Mouse (Mus musculus) frontal cortex, adult 2 months (tissue): ENCODE results near the gene Cers5. TPM values are rescaled to one million over a fixed set of nuclear protein-coding genes. Genes with fewer than 3 reads are reported as not detected.
"Not testable (repeated sequence)": the region's sequence is repeated elsewhere in the genome, so short reads cannot be mapped to it uniquely, and the experiment has no call there.

Experiments used
- DNase-seq, 2 experiments: peaks; one replicate each; pipeline ENCODE4 v3.0.0; 2022; ENCODE audit warnings: low spot score in 1 of 2; ENCODE audit errors: extremely low spot score in 1 of 2
- polyA plus RNA-seq: library from polyadenylated mRNA; depleted of rRNA; stranded (reverse); fragments of >200 nt; gene quantifications from 2 replicates; pipeline ENCODE4 v1.2.3, GENCODE M21; 2012

The Cers5 gene
- polyA plus RNA-seq, 1 experiment, result 45.7 TPM

DNA sequence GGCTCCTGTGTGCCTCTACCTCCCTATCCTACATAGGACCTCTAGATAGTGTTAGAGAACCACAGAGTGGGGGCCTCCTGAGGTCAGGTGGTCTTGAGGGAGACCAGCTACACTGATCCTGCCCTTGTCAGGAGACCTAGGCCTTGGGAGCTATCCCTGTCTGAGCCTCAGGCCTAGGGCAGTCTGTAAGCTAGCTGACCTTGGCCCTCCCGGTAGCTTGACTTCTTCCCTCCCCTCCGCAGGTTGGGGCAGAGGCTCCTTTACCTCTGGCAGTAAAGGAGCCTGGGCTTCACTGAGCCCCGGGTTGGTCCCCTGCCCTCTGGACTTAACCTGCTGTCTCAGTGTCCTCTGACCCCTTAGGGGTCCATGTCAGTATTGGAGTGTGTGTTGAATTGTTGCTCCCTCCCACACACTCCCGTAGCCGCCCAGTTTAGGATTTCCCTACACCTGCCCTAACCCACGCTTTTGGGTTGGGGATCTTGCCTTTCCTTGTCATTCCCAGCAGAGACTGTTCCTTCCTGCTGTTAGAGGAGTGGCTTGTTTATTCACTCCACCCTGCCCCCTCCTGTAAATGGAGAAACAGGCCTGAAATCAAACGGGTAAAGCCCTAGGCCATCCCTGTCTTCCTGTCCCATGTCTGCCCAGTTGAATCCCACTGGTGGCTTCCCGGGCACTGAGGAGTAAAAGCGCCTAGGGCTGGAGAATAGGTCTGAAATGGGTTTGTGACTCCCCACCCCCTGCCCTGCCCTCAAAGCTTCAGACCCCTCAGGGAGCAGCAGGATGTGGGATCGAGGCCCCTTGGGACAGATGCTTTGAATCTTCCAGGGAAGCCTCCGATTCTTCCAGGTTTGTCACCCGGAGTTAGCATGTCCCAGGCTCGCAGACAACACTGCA lies 59.8 kb downstream of the Cers5 start:
- no peak for DNase-seq

DNA sequence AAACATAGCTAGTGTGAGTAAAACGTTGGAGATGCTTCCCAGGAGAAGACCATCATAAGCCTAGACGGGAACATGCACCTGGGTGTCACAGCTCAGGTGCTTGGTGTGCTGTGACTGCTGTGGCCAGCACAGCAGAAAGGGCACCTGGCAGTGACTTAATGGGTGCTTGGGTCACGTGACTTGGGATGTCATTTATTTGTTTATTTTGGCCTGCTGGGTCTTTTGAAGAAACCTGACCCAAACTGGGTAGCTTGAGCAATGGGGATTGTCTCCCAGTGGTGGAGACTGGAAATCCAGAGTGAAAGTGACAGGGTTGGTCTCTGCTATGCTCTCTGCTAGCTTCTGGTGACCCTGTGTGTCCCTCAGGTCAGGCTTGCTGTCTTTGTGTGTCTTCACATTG lies 61.2 kb downstream of the Cers5 start:
- no peak for DNase-seq

DNA sequence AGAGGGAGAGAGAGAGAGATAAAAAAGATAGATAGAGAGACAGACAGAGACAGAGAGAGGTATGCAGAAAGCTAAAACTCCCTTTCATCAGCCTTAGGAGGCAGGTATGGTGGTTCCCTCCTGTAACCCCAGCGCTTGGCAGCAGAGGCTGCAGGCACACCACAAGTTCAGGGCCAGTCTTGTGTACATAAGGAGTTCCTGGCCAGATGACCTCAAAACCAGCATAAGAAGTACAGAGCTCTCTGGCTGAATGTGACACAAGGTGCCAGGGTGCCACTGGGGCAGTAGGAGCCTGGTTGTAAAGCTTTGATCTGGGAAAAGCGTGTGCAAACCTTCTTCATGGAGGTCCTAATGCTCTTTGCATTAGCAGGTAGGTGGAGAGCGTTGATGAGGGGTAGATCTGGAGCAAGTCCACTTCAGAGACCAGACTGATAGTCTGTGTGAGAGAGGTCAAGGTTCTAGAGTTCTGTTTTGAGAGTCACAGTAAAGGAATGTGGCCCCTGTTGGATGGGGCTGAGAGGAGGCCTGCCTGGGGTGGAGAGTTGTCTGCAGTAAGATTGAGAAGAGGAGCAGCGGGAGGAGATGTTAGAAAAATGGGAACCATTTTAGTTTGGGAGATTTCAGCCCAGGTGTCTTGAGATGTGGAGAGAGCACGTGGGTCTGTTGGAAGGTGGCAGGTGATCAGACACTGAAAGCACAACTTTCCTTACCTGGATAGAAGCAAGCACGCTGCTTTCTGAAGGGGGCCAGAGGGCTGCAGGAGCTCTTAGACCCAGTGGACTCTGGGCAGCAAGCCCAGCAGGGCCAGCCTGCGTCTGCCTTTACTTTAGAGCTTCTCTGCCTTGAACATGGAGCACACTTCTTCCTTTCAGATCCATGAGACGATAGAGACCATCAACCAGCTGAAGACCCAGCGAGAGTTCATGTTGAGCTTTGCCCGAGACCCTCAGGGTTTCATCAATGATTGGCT lies 62.2 kb downstream of the Cers5 start:
- no peak for DNase-seq

DNA sequence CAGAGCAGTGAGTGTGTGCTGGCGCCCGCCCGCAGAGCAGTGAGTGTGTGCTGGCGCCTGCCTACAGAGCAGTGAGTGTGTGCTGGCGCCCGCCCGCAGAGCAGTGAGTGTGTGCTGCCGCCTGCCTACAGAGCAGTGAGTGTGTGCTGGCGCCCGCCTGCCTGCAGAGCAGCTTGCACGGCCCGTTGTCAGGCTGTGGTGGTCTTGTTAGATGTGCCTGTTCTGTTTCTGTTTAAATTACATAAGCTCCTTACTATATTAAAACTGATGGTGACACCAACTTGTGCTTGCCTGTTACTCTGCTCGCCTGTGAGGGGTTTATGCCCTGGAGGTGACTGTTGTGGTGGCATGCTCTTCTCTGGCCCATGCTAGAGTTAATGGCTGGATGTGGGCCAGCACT lies 64.5 kb downstream of the Cers5 start:
- no peak for DNase-seq

DNA sequence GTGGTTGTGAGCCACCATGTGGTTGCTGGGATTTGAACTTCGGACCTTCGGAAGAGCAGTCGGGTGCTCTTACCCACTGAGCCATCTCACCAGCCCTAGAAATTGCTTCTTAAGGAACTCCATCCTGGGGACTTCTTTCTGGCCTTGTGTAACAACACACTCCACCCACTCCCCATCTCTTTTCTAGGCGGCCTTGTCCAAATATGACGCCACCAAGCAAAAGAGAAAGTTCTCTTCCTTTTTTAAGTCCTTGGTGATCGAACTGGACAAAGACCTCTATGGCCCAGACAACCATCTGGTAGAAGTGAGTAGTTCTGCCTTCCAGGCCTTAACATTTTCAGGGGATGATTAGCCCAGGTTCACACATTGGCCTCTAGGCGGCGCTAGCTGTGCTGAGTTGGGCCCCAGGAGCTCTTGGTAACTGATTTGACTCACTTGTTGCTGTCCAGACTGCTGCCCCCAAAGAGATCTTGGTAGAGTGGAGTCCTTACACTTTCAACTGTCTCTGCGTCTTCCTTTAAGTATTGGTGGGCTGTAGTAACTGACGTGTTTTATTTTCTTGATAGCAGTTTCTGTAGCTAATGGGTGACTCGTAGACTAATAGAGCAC lies 67.1 kb downstream of the Cers5 start, which contains the start of gene Gm17349:
Gene Gm17349 (minus strand): TSS at position 51 of the 609 bp plus-strand sequence.
- peak in 1 of 2 experiments; percentile 69 for DNase-seq

DNA sequence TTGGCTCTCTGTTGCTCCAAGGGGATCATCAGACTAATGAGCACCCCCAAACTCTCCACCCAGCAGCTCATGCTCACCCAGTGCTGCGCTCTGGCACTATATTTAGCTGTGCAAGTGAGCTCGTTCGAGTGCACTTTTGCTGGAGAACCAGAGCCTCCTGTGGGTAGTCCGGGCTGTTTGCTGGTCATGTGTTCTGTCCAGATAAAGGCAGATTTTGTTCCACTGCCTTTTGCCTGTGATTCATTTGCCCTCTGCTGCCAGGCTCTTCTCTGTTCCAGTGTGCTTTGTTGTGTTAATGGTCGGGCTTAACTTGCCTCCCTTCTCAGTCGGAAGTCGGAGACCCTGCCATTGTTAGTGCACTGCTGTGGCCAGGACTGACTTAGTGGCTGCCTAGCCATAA lies 67.8 kb downstream of the Cers5 start:
- peak in 1 of 2 experiments; percentile 56 for DNase-seq

DNA sequence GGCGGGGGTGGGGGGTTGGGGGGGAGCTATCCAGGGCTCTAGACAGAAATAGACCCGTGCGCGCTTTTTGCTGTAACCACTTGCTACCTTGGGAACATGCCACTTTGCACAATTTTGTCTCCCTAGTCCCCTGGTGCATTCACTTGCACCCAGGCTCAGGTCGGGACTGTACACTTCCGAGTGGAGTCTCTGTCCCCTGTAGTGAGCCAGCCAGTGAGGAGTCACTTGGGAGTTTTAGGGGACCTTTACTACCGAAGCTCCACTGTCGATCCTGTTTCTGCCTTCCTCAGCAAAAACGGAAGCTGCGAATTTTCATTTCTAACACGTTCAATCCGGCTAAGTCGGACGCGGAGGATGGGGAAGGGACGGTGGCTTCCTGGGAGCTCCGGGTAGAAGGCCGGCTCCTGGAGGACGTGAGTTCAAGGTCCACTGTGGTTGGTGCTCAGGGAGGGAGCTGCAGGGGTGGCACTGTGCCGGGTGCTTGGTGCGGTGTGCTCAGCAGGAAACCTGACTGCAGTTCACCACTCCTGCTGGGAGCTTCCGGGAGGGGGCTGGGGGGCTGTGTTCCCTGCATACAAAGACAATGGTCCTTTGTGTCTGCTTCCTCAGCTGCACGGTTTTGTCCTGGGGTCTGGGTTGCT lies 68.5 kb downstream of the Cers5 start:
- peak in 1 of 2 experiments; percentile 72 for DNase-seq

DNA sequence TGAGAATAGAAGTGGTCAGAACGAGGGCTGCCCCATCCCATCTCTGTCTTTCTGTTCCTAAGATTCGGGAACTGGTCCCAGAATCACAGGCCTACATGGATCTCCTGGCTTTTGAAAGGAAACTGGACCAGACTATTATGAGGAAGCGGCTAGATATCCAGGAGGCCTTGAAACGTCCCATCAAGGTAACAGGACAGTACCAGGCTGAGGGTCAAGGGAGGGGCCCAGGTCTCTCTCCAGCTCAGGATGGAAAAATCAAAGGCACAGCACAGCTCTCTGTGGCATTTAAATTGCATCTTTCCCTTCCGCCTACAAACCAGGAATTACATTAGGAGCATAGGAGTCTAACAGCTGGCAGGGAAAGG lies 69.0 kb downstream of the Cers5 start:
- DNase-seq, result no peak

DNA sequence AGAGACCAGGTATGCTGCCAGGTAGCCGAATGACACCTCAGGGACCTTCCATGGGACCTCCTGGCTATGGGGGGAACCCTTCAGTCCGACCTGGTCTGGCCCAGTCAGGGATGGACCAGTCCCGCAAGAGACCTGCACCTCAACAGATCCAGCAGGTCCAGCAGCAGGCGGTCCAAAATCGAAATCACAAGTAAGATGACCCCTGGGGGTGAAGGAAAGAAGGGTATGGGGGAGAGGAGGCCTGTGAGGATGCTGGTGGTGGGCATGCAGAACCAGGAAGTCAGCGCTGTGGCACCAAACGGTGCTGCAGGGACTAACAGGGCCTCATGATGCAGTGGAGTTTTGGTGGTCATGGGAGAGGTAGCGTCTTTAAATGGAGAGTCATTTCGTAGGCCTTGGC lies 69.6 kb downstream of the Cers5 start:
- DNase-seq, result no peak

DNA sequence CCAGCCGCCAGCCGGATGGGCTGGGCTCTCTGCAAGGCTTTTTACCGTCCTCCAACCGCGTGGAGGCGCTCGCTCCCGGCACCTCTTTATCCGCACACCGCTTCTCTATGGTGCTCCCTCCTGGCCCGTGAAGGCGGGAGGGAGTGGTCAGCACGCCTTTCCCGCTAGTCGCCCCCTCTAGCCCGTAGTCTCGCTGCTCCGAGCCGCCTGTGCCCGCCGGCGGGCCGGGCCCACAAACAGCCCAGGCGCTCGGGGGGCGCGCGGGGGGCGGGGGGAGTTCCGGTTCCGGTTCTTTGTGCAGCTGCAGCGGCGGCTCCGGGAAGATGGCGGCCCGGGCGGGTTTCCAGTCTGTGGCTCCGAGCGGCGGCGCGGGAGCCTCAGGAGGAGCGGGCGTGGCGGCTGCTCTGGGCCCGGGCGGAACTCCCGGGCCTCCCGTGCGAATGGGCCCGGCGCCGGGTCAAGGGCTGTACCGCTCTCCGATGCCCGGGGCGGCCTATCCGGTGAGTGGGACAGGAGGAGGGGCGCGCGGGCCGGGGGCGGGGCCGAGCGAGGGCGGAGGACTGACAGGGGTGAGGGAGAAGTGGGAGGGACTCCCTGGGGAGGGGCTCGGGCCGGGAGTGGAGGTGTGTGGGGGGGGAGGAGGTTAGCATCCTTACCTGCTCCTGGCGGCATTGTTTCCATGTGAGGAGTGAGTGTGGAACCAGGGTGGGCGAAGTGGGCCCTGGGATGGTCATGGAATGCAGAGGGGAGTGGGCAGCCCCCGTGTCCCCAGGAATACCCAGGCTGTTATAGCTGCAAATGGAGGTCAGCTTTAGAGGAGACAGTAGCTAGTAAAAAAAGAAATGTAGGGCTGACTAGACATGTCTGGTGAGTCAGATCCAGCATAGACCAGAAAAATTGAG lies 70.4 kb downstream of the Cers5 start, which contains the start of gene Smarcd1:
Gene Smarcd1 (plus strand): TSS at position 131 of the 902 bp plus-strand sequence.
- DNase-seq, result peak; percentile 88 to 98

DNA sequence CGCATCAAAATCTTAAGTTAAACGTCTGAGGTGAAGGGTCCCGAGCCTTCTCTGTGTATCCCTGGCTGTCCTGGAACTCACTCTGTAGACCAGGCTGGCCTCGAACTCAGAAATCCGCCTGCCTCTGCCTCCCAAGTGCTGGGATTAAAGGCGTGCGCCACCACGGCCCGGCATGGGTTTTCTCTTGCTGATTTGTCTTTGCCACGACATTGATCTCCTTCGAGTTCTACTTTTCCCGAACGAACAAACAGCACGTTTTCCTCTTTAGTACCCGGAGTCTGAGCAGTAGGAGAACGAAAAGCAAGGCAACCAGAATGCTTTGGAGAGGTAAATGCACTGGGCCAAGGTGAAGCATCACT lies 71.1 kb downstream of the Cers5 start:
- DNase-seq, result not testable (repeated sequence)

DNA sequence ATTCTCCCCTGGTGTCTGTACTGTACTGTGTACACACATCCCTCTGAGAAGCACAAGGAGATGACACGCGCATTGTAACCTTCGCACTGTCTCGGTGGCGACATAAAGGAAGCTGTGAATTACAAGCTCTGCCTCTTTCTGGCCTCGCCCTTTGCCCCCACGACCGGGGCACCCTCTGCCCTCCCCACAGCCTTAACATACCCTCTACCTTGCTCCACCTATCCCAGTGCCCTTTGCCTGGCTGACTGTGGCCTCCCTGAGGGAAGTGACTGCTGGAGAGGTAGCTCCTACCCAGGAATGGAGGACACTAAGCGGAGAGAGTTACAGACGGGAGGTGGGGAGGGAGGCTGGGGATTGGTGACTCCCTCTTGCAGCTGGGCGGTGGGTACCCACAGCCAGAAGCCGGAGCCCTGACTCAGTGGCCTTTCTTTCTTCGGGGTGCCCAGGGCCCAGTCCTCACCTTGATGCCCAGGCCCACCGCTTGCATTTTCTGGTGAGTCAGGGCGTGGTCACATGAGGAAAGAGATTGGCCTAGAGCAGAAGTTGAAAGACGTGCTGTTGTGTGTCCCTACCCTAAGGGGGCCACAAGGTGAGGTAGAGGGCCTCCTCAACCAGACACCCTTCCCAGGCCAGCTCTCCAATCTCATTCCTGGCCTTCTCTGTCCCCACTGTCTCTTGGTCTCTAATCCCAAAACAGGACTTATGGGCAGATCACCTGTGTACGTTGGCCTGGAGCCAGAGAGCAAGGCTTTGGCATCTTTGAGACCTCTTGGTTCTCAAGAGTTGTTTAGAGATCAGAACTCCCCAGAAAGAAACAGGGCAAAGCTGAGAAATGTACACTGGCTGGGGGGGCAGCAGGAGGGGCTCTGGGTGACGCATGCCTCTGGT lies 72.2 kb downstream of the Cers5 start:
- DNase-seq, result no peak

DNA sequence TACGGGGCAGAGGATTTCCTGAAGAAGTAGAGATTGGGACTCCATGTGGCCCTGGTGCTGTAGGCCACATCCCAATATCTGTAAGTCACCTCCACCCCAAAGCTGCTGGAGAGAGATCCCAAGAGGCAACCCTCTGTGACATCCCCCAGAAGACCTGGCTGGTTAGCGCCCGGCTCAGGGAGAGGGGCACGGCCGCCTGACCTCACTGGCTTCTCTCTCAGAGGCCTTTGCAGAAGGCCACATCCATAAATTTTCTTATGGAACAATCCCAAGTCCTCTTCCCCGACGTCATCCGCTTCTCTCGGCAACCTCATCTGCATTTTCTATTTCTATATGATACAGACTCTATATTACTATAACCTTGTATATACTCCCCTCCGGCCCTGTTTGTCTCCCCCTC lies 73.0 kb downstream of the Cers5 start:
- no peak for DNase-seq

DNA sequence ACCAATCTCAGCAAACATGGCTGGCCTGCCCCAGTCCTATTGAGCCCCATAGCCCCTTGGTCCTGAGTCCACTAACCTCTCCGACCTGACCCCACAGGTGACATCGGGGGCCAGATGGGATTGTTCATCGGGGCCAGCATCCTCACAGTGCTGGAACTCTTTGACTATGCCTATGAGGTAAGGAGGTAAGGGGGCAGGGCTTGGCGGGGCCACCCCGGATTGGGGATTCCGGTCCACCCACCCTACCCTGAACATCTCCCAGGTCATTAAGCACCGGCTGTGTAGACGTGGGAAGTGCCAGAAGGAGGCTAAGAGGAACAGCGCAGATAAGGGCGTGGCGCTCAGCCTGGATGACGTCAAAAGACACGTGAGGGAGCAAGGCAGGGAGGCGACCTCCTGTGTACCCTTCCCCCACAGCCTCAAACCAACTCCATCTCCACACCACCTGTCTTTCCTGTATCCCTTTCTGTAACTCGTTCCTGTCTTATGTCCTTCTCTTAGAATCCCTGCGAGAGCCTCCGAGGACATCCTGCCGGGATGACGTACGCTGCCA lies 74.1 kb downstream of the Cers5 start:
- peak in 1 of 2 experiments; percentile 61 for DNase-seq

DNA sequence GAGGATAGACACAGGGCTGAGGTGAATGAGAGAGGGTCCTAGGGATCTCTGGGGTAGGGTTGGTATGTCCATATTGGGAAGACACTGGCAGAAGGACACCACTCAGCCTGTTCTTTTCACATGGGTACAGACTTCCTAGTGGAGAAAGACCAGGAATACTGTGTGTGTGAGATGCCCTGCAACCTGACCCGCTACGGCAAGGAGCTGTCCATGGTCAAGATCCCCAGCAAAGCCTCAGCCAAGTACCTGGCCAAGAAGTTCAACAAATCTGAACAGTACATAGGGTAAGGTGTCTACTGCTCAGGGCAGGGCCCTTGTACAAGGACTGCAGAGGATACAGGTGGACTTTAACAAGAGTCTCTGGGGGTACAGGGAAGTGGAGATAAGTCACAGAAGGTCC lies 75.4 kb downstream of the Cers5 start:
- DNase-seq, result no peak

DNA sequence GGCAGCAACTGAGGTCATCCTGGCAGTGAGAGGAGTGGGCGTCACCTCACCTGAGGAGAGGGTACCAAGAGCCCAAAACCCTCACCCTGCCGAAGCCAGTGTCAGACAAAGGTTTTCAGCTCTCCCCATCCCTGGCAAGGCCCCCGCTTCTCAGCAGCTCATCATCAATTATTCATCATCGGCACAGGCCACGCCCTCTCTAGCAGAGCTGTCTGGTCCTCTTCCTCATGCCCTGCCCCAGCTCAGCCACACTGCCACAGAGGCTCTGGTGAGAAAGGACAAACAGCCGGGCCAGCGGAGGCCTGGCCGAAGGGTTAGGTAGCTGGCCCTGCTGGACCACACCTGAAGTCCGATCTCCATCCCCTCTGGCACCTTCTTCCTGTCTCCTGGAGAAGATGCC lies 80.7 kb downstream of the Cers5 start:
- no peak for DNase-seq

DNA sequence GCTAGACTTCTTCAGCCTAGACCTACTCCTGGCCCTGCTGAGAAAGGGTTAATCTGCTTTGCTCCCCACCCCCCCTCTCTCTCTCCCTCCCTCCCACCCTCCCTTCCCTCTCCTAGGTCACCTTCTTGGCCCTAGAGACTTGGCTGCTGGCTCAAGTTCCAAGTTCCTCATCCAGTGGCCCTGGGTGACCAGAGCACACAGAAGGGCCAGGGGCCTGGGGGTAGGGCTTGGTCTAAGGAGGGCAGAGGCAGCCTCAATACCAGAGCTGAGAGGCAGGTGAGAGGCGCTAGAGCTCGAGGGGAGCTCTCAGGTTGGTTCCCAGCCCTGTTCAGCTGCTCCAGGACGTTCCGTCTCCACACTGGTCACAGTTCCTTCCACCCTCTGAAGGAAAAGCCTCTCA lies 81.8 kb downstream of the Cers5 start:
- no peak for DNase-seq

DNA sequence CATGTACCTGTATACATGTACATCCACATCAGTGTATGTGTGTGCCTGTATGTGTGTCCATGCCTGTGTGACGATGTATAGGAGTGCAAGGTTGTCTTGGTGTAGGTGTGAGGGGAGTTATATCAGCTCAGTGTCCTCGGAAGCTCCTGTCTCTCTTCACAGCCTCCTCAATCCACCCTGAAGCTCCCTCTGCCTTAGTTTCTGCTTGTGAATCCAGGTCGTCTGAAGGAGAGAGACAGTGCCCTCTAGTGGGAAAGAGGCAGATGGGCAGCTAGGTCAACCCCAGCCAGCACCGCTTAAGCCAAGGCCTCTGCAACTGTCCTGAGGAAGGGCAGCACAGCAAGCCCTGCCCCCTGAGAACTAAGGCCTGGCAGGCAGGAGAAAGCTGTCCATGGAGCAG lies 84.0 kb downstream of the Cers5 start:
- peak in 1 of 2 experiments; percentile 79 for DNase-seq
